Mouse (Mus musculus) small intestine, adult 2 months (tissue): ENCODE measurements around the gene Arap1. TPM values are rescaled to one million over a fixed set of nuclear protein-coding genes. Genes with fewer than 3 reads are reported as not detected.

Experiments used
- H3K27ac ChIP-seq: fragments of 200-500 bp; 2 replicates; pipeline ENCODE4 v1.5.1; 2012; ENCODE audit warnings: low read depth, low read length, control low read depth, inconsistent platforms; ENCODE audit not compliant: insufficient read depth
- H3K27me3 ChIP-seq: fragments of 200-500 bp; 2 replicates; pipeline ENCODE4 v1.6.1; 2012; ENCODE audit warnings: mild to moderate bottlenecking, moderate library complexity, low read length, inconsistent platforms; ENCODE audit not compliant: control insufficient read depth, insufficient read depth
- H3K36me3 ChIP-seq: fragments of 200-500 bp; 2 replicates; pipeline ENCODE4 v1.6.1; 2012; ENCODE audit warnings: mild to moderate bottlenecking, low read length, control low read depth, inconsistent platforms; ENCODE audit not compliant: control insufficient read depth, insufficient read depth
- H3K4me1 ChIP-seq: fragments of 200-500 bp; 2 replicates; pipeline ENCODE4 v1.6.1; 2012; ENCODE audit warnings: low read length, inconsistent platforms, mixed read lengths; ENCODE audit not compliant: control insufficient read depth, insufficient read depth, insufficient read length
- H3K4me3 ChIP-seq: fragments of 200-500 bp; 2 replicates; pipeline ENCODE4 v1.5.1; 2012; ENCODE audit warnings: low read depth, mild to moderate bottlenecking, control low read depth, inconsistent platforms, low read length, moderate library complexity
- CTCF ChIP-seq: fragments of 200-500 bp; IDR thresholded peaks from 2 replicates; pipeline ENCODE4 v1.5.1; 2012; ENCODE audit warnings: low read depth, mild to moderate bottlenecking, control low read depth, inconsistent platforms, low read length, moderate library complexity, mixed read lengths; ENCODE audit not compliant: insufficient replicate concordance, insufficient read length; ENCODE audit errors: extremely low read depth
- POLR2A ChIP-seq: fragments of 200-500 bp; IDR thresholded peaks from 2 replicates; pipeline ENCODE4 v1.6.1; 2012; ENCODE audit warnings: low read depth, mild to moderate bottlenecking, control low read depth, inconsistent platforms, low read length, moderate library complexity
- WGBS: fragments of 180-500 bp; shearing (Covaris S2); methylation state at CpG from one replicate; pipeline ENCODE4 v1.1.7; 2018; 5-methylcytosine and 5-hydroxymethylcytosine counted together
- polyA plus RNA-seq: library from polyadenylated mRNA; depleted of rRNA; stranded (reverse); fragments of >200 nt; gene quantifications from 2 replicates; pipeline ENCODE4 v1.2.3, GENCODE M21; 2012; rRNA removed

The Arap1 gene
- 45.7 and 61.7 TPM in 2 replicates for polyA plus RNA-seq

DNA sequence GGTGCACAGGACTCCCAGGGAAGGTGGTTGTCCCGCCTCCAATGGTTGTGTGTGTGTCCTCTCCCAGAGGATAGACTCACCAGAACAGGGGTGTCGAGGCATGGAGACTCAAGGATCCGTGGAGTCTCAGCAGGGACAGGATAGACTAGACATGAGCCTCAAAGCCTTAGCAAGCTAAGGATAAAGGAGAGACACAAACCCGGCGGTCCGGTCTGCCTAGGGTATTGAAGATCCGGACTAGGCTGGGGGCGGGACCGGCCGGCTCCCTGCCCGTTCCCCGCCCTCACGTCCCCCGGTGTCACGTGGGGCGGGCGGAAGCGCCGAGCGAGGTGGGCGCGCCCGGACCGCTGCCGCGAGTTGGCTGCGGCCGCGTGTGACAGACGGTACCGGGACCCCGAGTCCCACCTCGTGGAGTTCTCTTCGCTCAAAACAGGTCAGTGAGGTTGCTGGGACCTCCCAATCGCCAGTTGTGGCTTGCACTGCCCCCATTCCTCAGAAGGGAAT lies at the start of gene Arap1:
Gene Arap1, plus strand, starts transcription at position 301 of the 504 bp plus-strand sequence.
- Histone ChIP-seq H3K4me1 (peaks cover 5% of the 10 kb centered on the region), H3K4me3 (peak within 1 kb of the TSS; percentile 87), H3K27me3 (no peaks in the 10 kb centered on the region), H3K36me3 (peaks cover 31% of the 10 kb centered on the region), H3K27ac (peak within 1 kb of the TSS; percentile 51)
- no peak for TF ChIP-seq POLR2A
- TF ChIP-seq CTCF = no peak
- WGBS = 1% methylated on average over 35 of the region's 35 CpGs

DNA sequence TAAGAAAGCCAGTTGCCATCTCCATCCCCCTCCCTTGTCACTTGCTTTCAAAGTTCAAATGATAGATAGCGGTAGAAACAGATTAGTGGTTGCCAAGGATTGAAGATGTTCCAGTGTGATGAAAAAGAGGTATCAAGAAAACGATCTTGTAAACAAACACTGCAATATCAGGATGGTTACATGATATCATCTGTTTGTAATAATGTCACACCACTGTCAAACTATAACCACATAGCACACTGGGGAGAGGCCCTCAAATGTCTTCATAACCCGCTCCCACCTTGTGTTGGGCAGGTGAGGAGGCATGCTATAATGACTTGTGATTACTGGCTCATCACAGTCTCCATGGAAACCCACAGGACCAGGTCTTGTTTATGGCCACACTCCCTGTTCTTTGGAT lies 49.5 kb upstream of the Arap1 start:
- H3K4me3 ChIP-seq = no peak overlapping the region
- TF ChIP-seq POLR2A = no peak
- TF ChIP-seq CTCF = no peak
- H3K27ac ChIP-seq = no peak overlapping the region
- peaks cover 2% of the 10 kb centered on the region; the same call in 1 of the 2 replicates for H3K36me3 ChIP-seq
- 71% methylated on average over 3 of the region's 3 CpGs for WGBS
- peaks cover 14% of the 10 kb centered on the region for H3K4me1 ChIP-seq
- no peaks in the 10 kb centered on the region for H3K27me3 ChIP-seq

DNA sequence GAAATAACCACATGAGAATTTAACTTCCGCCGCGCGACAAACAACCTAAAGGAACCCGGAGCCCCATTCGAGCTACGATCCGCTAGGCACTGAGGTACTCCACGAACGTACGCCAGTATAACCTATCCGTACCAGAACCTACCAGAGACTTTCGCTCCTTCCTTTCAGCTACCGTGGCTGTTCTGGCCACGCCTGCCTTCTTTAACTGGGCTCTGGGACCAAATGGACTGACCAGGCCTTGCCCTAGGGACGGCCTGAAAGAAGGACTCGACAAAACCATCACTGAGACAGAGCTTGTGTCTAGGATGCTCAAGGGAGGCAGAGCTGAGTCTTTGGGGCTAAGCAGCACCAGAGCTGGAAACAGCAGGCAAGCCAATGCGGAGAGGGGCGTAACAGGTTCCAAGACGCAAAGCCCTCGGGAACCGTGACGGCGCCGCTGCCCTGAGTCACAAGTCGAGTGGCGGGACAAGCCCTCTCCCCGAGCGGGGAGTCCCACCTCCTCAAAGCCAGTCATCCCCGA lies 46.4 kb upstream of the Arap1 start:
- TF ChIP-seq POLR2A (no peak), CTCF (peak; percentile 28; the same call in 1 of the 2 replicates)
- Histone ChIP-seq H3K27me3 (no peaks in the 10 kb centered on the region), H3K4me1 (peaks cover 10% of the 10 kb centered on the region), H3K4me3 (peak overlapping the region; percentile 73), H3K27ac (peak overlapping the region; percentile 65), H3K36me3 (no peaks in the 10 kb centered on the region)
- WGBS = under 1% methylated on average over 30 of the region's 30 CpGs

DNA sequence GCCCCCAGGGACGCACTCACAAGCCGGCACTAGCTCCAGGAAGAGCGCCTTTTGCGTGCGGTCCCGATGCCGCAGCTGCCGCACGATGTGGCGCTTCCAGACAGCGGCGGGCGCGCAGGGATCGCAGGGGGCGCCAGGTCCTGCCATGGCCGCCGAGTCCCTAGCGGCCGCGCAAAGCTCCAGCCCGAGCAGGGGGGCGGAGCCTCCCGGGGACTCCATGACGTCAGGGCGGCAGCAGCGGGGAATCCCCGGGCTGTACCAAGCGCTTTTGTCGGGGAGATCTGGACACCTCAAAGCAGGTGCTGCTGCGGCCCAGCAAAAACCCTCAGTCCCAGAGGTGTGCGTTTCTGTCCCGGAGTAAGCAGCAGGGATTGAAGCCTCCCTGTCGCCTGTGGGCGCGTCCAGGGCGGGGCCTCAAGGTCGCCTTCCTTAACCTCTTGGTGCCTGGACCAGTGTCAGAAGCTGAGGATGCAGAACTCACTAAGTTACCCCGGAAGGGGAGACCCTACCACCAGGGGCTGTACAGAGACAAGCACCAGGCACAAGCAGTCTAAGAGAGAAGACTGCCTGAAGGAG lies 45.9 kb upstream of the Arap1 start, which contains the start of gene Atg16l2:
Gene Atg16l2, minus strand, starts transcription at position 371 of the 576 bp plus-strand sequence.
- peak within 1 kb of the TSS; percentile 65 for H3K27ac ChIP-seq
- TF ChIP-seq POLR2A (peak; percentile 63; the same call in 1 of the 2 replicates), CTCF (no peak)
- no peaks in the 10 kb centered on the region for H3K27me3 ChIP-seq
- under 1% methylated on average over 39 of the region's 39 CpGs for WGBS
- peak within 1 kb of the TSS; percentile 73 for H3K4me3 ChIP-seq
- peaks cover 8% of the 10 kb centered on the region for H3K4me1 ChIP-seq
- H3K36me3 ChIP-seq = no peaks in the 10 kb centered on the region

DNA sequence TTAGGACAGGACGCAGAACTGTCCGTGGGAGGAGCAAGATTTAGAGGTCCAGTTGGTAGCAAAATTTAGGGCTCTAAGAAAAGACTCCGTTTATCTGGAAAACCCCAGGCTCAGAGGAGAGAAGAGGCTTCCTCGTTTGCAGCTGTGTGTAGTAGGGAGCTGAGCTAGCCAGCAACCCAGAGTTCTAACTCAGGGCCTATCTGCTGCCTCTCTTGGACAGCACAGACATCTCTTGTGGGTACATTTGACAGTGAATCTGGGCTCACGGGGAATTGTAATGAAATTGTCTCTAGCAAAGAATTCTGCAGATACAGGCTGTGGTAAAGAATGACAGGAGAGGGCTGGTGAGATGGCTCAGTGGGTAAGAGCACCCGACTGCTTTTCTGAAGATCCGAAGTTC lies 45.2 kb upstream of the Arap1 start:
- WGBS = 45% methylated on average over 7 of the region's 7 CpGs
- H3K4me1 ChIP-seq = peaks cover 3% of the 10 kb centered on the region
- peak overlapping the region; percentile 73; the same call in 1 of the 2 replicates for H3K4me3 ChIP-seq
- no peaks in the 10 kb centered on the region for H3K36me3 ChIP-seq
- 0 out of 2 replicates have a peak overlapping the region, but pooled peaks have one; percentile 7 for H3K27ac ChIP-seq
- TF ChIP-seq CTCF (no peak), POLR2A (no peak)
- H3K27me3 ChIP-seq = no peaks in the 10 kb centered on the region

DNA sequence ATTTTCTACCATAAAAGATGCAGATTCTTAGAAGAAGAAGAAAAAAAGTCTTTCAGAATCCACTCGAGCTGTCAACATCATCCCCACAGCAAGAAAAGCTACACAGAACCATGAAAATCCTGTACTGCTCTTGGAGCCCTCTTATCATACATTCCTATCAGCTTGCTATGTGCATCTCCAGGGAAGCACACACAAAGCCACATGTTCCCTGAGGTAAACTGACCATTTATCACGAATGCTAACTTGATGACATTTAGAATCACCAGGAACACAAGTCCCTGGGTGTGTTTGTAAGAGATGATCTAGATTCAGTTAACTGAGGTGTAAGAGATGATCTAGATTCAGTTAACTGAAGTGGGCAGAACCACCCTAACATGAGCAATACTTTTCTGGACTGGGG lies 41.0 kb upstream of the Arap1 start:
- TF ChIP-seq POLR2A (no peak), CTCF (no peak)
- no peak overlapping the region for H3K4me3 ChIP-seq
- no peaks in the 10 kb centered on the region; the same call in 1 of the 2 replicates for H3K4me1 ChIP-seq
- H3K36me3 ChIP-seq = no peaks in the 10 kb centered on the region
- WGBS = 35% methylated on average over 2 of the region's 2 CpGs
- no peak overlapping the region for H3K27ac ChIP-seq
- no peaks in the 10 kb centered on the region for H3K27me3 ChIP-seq

DNA sequence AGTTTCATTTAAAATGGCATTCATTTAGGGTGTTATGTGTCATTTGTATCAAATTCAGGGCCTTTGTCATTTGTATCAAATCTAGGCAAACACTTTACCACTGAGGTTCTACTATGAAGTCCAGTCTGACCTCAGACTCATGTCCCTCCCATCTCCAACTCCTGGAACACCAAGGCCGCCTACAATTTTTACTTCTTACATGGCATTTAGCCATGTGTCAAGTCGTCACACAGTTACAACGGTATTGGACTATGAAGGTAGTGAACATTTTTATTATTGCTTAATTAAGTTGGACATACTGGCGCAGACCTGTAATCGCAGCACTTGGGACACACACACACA lies 37.9 kb upstream of the Arap1 start:
- H3K27me3 ChIP-seq = no peaks in the 10 kb centered on the region
- H3K4me1 ChIP-seq = no peaks in the 10 kb centered on the region
- H3K4me3 ChIP-seq = peak overlapping the region; percentile 80
- 21% methylated on average over 5 of the region's 5 CpGs for WGBS
- TF ChIP-seq CTCF = no peak
- TF ChIP-seq POLR2A = no peak
- peak overlapping the region; percentile 98 for H3K27ac ChIP-seq
- H3K36me3 ChIP-seq = no peaks in the 10 kb centered on the region
